Mouse (Mus musculus) gastrocnemius, postnatal 25 days (tissue): ENCODE results near the gene Gm44805. TPM values are rescaled to one million over a fixed set of nuclear protein-coding genes. Genes with fewer than 3 reads are reported as not detected.

ENCODE experiments used
- DNase-seq: peaks from one replicate; pipeline ENCODE4 v3.0.0; 2022
- total RNA-seq, 2 experiments: library from RNA; stranded (reverse); gene quantifications; 1 replicate in 1 of 2; 2 replicates in 1 of 2; pipeline ENCODE4 v1.2.3; 2021

The Gm44805 gene
- total RNA-seq, 2 experiments from 2014 or later = not detected

DNA sequence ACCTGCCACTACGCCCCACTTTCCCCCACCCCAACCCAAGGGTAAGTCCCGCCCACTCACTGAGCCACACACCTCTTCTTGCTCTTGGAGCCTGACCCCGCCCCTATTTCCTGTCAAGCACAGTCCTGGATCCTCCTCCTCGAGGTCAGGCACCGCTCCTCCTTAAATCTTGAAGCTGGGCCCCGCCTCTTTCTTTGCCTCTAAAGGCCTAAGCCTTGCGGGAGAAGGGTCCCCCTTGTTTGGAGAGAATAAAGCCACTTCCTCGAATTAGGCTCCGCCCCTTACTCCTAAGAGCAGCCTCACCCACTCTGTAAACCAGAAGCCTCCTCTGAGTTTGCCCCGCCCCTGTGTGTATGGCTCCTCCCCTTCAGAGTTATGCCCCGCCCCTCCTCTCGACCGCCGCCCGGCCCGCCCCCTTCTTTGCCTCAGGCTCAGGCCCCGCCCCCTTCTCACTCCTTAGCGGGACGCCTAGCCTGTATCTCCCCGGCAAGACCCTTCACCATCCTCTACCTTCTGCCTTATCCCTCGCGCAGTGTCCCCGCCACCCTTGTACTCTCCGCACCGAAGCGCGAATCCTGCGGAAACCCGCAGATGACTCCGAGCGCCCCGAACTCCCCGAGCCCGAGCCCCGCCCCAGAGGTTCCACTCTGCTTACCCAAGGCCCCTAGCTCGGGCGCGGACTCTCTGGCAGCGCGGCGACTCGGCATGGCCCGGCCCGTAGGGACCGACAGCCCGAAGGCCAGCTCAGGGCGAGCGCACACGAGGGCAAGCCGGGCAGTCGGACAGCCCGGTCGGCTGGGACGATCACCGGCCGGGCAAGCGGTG lies 52.5 kb downstream of the Gm44805 start:
- DNase-seq = peak; percentile 96

DNA sequence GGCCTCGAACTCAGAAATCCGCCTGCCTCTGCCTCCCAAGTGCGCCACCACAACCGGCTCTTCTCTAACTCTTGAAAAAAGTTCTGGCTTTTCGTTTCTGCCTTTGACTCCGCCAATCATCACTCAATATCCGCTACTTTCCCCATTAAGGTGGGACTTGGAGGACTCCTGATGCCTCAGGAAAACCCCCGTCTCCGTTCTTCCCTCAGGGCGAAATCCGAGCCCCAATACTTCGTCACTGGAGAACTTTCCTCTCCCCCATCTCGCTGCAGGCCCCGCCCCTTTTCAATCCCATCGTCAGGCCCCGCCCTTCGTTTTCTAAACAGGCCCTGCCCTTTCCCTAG lies 53.1 kb downstream of the Gm44805 start:
- no peak for DNase-seq

DNA sequence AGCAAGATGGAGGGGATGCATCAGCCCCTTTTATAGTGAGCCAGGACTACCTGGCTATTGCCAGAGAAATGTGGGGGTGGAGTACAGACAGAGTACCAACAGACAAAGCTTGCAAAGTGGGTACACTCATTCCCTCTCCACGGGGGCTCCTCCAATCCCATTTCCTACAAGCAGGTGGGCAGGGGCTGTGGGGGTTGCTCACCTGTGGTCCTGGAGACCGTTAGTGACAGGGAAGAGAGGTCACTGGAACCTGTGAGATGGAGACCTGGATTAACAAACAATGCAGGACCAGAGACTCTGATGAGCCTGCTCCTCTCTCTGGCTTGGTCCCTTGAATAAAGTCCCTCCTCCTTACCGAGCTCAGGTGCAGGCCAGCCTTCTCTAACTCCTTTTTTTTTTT lies 53.5 kb downstream of the Gm44805 start:
- no peak for DNase-seq

DNA sequence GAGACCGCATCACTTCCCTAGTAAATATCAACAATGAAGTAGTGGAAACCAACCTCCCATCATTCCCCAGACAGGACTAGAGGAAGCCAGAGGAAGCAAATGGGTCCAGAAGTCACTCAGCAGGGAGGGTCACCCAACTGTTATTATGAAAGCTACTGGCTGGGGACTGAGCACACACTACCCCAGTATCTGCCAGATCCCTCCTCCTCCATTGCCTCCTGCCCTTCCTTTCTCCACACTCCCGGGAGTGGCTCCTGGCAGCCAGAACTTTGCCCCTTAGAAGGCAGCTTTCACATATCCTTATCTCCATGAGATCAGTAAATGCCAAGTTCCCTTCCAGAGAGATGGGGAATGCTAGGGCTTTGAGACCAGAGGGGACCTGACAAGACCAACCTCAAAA lies 57.8 kb downstream of the Gm44805 start:
- DNase-seq = no peak

DNA sequence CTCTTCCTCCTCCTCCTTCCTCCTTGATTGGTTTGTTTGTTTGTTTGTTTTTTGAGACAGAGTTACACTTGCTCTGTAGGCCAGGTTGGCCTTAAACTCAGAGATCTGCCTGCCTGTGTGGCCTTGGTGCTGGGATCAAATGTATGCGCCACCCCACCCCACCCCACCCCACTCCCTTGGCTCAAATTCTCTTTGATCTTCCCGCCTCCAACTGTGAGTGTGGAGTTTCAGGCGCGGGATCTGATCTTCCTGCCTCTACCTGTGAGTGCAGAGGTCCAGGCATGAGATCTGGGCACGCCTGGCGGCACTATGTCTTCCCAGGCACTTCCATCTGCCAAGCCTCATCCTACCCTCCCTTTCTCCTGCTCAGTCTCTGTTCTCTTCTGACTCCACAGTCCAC lies 59.0 kb downstream of the Gm44805 start:
- no peak for DNase-seq

Other genes starting within 250 kb of the Gm44805 start
- 10 to 100 TPM; 13.2 to 13.8 TPM for gene Mark4, start 222.6 kb downstream of the Gm44805 start, total RNA-seq
- under 1 TPM; 0.56 to 0.67 TPM for gene Exoc3l2, start 218.1 kb downstream of the Gm44805 start, total RNA-seq
- 1 to 10 TPM; 1.7 to 1.9 TPM for gene Bloc1s3, start 173.1 kb downstream of the Gm44805 start, total RNA-seq
- gene Trappc6a, start 173.0 kb downstream of the Gm44805 start, total RNA-seq = 10 to 100 TPM in 1 of 2 experiments, 1 to 10 TPM in 1; 8.8 to 10.6 TPM
- not detected for gene Nkpd1, start 163.6 kb downstream of the Gm44805 start, total RNA-seq
- gene Ppp1r37, start 118.3 kb downstream of the Gm44805 start, total RNA-seq = 10 to 100 TPM; 34.5 to 38.6 TPM
- gene Zfp296, start 104.1 kb downstream of the Gm44805 start, total RNA-seq = under 1 TPM; 0.28 to 0.40 TPM
- gene Gemin7, start 103.8 kb downstream of the Gm44805 start, total RNA-seq = 10 to 100 TPM; 58.1 to 58.5 TPM
- gene Clasrp, start 76.9 kb downstream of the Gm44805 start, total RNA-seq = 10 to 100 TPM; 11.2 to 12.4 TPM
- gene Relb, start 52.0 kb downstream of the Gm44805 start, total RNA-seq = 1 to 10 TPM; 4.4 to 5.8 TPM
- 10 to 100 TPM; 36.3 to 47.0 TPM for gene Clptm1, start 16.4 kb downstream of the Gm44805 start, total RNA-seq
- not detected for gene Apoc2, start 3.5 kb downstream of the Gm44805 start, total RNA-seq
- not detected for gene Apoc4, start 56 bp upstream of the Gm44805 start, total RNA-seq
- 1 to 10 TPM in 1 of 2 experiments, not detected in 1; 3.7 TPM for gene Apoc1, start 11.2 kb upstream of the Gm44805 start, total RNA-seq
- gene Apoe, start 17.8 kb upstream of the Gm44805 start, total RNA-seq = 100 to 1,000 TPM in 1 of 2 experiments, 10 to 100 TPM in 1; 53.5 to 108 TPM
- gene Tomm40, start 34.0 kb upstream of the Gm44805 start, total RNA-seq = 10 to 100 TPM; 45.1 to 45.4 TPM
- 1 to 10 TPM; 2.1 to 3.9 TPM for gene Nectin2, start 69.1 kb upstream of the Gm44805 start, total RNA-seq
- 10 to 100 TPM; 25.3 to 33.9 TPM for gene Bcam, start 89.6 kb upstream of the Gm44805 start, total RNA-seq
- gene Cblc, start 115.4 kb upstream of the Gm44805 start, total RNA-seq = not detected
- 1 to 10 TPM; 1.2 TPM for gene Bcl3, start 141.3 kb upstream of the Gm44805 start, total RNA-seq
- not detected for gene Gm19345, start 170.6 kb upstream of the Gm44805 start, total RNA-seq
- not detected for gene Ceacam16, start 179.9 kb upstream of the Gm44805 start, total RNA-seq
- not detected for gene Ceacam19, start 206.5 kb upstream of the Gm44805 start, total RNA-seq
- gene Pvr, start 239.7 kb upstream of the Gm44805 start, total RNA-seq = 1 to 10 TPM; 5.6 to 6.1 TPM